Mouse (Mus musculus) forebrain, embryonic 10.5 days (tissue): ENCODE data around the gene St8sia6. TPM values are rescaled to one million over a fixed set of nuclear protein-coding genes. Genes with fewer than 3 reads are reported as not detected.

Source experiments
- DNase-seq: peaks from one replicate; pipeline ENCODE4 v3.0.0-alpha.2; 2017; ENCODE audit warnings: low spot score; ENCODE audit errors: extremely low spot score
- H3K27ac ChIP-seq: fragments of 300-500 bp; sonication (generic); 2 replicates; pipeline ENCODE4 v1.5.1; 2016; ENCODE audit warnings: mild to moderate bottlenecking
- H3K27me3 ChIP-seq: fragments of 300-500 bp; sonication (generic); 2 replicates; pipeline ENCODE4 v1.6.1; 2016; ENCODE audit warnings: mild to moderate bottlenecking; ENCODE audit not compliant: poor library complexity, severe bottlenecking
- H3K36me3 ChIP-seq: fragments of 300-500 bp; sonication (generic); replicated peaks from 2 replicates; pipeline ENCODE4 v1.6.1; 2016; ENCODE audit warnings: mild to moderate bottlenecking, moderate library complexity
- H3K4me1 ChIP-seq: fragments of 300-500 bp; sonication (generic); 2 replicates; pipeline ENCODE4 v1.6.1; 2016
- H3K4me3 ChIP-seq: fragments of 300-500 bp; sonication (generic); 2 replicates; pipeline ENCODE4 v1.5.1; 2016; ENCODE audit warnings: mild to moderate bottlenecking, moderate library complexity
- H3K9me3 ChIP-seq: fragments of 300-500 bp; sonication (generic); 2 replicates; pipeline ENCODE4 v1.6.1; 2016; ENCODE audit warnings: mild to moderate bottlenecking, moderate library complexity
- WGBS: fragments of 180-500 bp; shearing (Covaris S2); methylation state at CpG from one replicate; pipeline ENCODE4 v1.1.7; 2016; 5-methylcytosine and 5-hydroxymethylcytosine counted together
- polyA plus RNA-seq: library from polyadenylated mRNA; unstranded; fragments of >200 nt; fragmentation: Nextera tagmentation; extraction: Ambion mirVana; gene quantifications from 2 replicates; pipeline ENCODE4 v1.2.1, GENCODE M21; 2016

Gene St8sia6
- polyA plus RNA-seq: 0.37 and 0.69 TPM in 2 replicates

DNA sequence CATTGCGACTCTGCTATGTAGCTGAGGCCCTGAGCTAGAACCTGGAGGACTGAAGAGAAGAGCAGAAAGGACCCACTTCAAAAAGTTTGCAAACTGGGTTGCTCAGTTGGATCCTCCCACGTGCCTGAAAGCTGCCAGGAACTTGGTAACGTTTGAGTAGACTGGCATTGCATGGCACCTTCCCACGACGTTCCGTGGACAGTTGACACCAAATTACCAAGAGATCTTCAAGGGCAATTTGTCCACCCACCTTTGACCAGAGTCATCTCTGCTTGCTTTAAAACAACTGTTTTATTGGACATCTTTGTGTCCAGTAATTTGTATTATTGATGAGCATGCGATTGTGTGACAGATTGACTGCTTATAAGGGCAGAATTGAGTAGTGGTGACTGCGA is at the start of gene St8sia6:
Gene St8sia6, minus strand, starts transcription at position 96 of the 395 bp plus-strand sequence.
- H3K36me3 ChIP-seq: no peaks in the 10 kb centered on the region
- DNase-seq: no peak
- peaks cover 15% of the 10 kb centered on the region for H3K4me1 ChIP-seq
- peaks cover 57% of the 10 kb centered on the region for H3K27me3 ChIP-seq
- WGBS: 56% methylated on average over 8 of the region's 8 CpGs
- H3K9me3 ChIP-seq: no peaks in the 10 kb centered on the region
- H3K27ac ChIP-seq: peak within 1 kb of the TSS; percentile 76
- peak within 1 kb of the TSS; percentile 70 for H3K4me3 ChIP-seq

DNA sequence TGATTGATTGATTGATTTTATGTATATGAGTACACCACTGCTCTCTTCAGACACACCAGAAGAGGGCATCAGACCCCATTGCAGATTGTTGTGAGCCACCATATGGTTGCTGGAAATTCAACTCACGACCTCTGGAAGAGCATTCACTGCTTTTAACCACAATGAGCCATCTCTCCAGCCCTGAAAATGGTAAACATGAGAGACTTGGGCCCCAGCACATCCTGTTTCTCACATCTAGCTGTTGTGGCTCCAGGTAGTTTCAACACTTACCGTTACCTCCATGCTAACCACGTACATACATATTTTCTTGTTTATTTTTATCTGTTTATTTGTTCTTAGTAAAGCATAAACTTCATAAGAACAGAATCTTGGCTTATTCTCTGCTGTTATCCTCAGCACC is 42.4 kb upstream of the St8sia6 start:
- Histone ChIP-seq H3K27me3 (no peaks in the 10 kb centered on the region), H3K36me3 (no peaks in the 10 kb centered on the region), H3K4me3 (no peak overlapping the region), H3K27ac (no peak overlapping the region), H3K9me3 (no peaks in the 10 kb centered on the region), H3K4me1 (no peaks in the 10 kb centered on the region)
- WGBS: 84% methylated on average over 3 of the region's 3 CpGs
- no peak for DNase-seq

DNA sequence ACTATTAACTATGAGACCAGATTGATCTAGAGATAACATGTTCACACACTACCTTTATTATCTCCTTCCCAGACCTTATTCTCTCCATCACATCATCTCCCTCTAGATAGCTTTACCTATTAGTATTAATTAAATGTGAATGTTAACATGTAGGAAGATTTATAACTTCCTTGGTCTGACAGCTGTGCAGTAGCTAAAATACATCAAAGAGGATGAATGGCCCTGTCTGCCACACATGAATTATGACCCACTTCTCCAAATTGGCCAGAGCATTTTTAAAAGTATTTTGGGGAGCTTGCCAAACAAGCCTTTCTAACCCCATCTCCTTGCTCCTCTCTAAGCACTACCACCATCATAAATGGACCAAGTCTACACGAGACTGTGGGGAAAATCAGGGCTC is 41.1 kb upstream of the St8sia6 start:
- DNase-seq: no peak
- no peaks in the 10 kb centered on the region for H3K4me1 ChIP-seq
- 76% methylated on average over 1 of the region's 1 CpGs for WGBS

DNA sequence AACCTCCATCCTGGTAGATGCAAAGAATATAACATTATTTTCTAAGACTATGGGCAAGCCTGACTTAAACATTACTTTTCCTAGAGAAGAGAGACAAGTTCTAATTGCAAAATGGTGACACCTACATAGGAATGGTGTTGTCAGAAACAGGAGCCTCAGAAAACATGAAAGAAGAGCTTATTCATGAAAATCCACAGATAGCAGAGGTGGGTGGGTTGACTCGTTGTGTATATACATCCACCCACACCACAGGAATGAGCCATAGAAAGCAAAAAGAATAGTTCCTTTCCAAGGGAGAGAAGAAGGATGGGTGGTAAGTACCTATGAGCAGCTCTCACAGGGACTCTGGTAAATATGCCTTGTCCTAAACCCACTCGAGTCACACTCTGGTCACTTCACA is 22.8 kb upstream of the St8sia6 start:
- WGBS: 85% methylated on average over 2 of the region's 2 CpGs
- no peaks in the 10 kb centered on the region for H3K27me3 ChIP-seq

More for the DNA sequence above, 41.1 kb upstream of the St8sia6 start:
- H3K27me3 ChIP-seq: no peaks in the 10 kb centered on the region
- H3K4me3 ChIP-seq: no peak overlapping the region
- H3K36me3 ChIP-seq: no peaks in the 10 kb centered on the region
- H3K27ac ChIP-seq: no peak overlapping the region
- H3K9me3 ChIP-seq: no peaks in the 10 kb centered on the region

DNA sequence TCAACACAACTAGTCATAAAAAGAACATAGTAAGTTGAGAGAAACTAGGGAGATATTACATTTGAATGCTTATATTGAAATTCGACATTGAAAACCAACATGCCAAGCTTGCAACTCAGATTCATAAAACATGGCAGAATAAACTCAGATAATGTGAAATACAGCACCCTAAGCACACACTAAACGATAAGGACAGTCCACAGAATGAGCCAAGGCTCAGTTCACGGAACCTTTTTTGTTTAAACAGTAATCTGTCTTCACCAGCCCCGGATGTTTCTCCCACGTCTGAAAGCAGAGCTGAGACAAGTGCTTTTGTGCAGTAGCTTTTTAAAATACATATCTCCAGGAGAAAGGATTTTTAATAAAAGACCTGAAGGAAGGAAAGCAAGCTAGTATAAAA is 14.7 kb upstream of the St8sia6 start:
- no peaks in the 10 kb centered on the region for H3K27me3 ChIP-seq
- H3K36me3 ChIP-seq: no peaks in the 10 kb centered on the region
- no peak for DNase-seq
- H3K27ac ChIP-seq: no peak overlapping the region
- H3K9me3 ChIP-seq: no peaks in the 10 kb centered on the region
- no peak overlapping the region for H3K4me3 ChIP-seq
- no peaks in the 10 kb centered on the region for H3K4me1 ChIP-seq
- 82% methylated on average over 5 of the region's 5 CpGs for WGBS

More for the DNA sequence above, 22.8 kb upstream of the St8sia6 start:
- Histone ChIP-seq H3K9me3 (no peaks in the 10 kb centered on the region), H3K36me3 (no peaks in the 10 kb centered on the region), H3K4me1 (no peaks in the 10 kb centered on the region; the same call in 1 of the 2 replicates), H3K4me3 (no peak overlapping the region), H3K27ac (no peak overlapping the region)
- DNase-seq: no peak

DNA sequence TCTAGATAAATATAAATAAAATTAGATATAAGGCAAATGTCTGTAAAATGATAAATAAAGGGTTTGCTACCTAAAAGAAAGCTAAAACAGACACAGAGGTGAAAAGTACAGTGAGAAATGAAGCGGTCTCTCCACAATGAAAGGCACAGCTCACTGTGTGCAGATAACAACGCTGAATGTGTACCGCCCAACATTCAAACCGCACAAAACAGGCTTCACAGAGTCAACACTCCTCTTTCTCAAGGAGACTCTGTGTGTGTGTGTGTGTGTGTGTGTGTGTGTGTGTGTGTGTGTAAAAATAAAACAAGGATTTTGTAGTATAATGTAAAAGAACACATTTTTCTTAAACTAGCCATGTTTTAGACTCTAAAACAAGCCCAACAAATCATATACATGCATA is 14.1 kb upstream of the St8sia6 start:
- no peaks in the 10 kb centered on the region for H3K4me1 ChIP-seq
- H3K27me3 ChIP-seq: no peaks in the 10 kb centered on the region
- H3K36me3 ChIP-seq: no peaks in the 10 kb centered on the region
- H3K27ac ChIP-seq: no peak overlapping the region
- H3K9me3 ChIP-seq: no peaks in the 10 kb centered on the region
- DNase-seq: no peak
- H3K4me3 ChIP-seq: no peak overlapping the region
- WGBS: 83% methylated on average over 4 of the region's 4 CpGs

DNA sequence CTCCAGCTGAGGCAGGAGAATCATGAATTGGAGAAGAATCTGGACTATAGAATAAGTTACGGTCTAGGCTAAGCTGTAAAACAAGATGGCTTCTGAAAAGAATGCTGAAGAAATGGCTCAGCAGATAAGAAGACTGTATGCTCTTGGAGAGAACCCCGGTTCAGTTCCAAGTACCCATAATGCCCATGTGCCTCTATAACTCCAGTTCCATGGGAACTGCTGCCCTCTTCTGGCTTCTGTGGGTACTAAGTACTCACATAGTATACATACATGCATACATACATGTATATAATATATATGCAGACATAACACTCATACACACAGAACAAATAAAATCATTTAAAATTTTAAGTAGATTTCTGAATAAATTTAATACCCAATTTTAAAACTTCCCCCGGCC is 12.3 kb upstream of the St8sia6 start:
- no peak overlapping the region for H3K4me3 ChIP-seq
- WGBS: 88% methylated on average over 3 of the region's 3 CpGs

DNA sequence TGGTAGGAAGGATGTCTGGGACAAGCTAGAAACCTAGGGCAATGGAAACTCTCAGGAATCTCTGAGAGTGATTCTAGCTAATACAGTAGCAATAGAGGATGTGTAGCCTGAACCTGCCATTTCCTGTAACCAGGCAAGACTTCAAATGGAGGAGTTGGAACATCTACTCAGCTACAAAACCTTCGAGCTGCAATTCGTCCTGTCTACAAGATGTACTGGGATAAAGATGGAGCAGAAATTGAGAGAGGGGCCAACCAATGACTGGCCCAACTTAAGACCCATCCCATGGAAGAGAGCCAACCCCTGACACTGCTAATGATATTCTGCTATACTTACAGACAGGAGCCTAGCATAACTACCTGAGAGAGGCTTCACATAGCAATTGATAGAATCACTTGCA is 6.8 kb upstream of the St8sia6 start:
- Histone ChIP-seq H3K36me3 (no peaks in the 10 kb centered on the region), H3K4me3 (no peak overlapping the region), H3K27ac (no peak overlapping the region), H3K27me3 (0 out of 2 replicates have a peak, but pooled peaks cover under 1% of the 10 kb centered on the region), H3K4me1 (no peaks in the 10 kb centered on the region), H3K9me3 (no peaks in the 10 kb centered on the region)
- 95% methylated on average over 2 of the region's 2 CpGs for WGBS
- DNase-seq: no peak

More for the DNA sequence above, 12.3 kb upstream of the St8sia6 start:
- no peaks in the 10 kb centered on the region for H3K27me3 ChIP-seq
- no peaks in the 10 kb centered on the region for H3K9me3 ChIP-seq
- no peaks in the 10 kb centered on the region for H3K36me3 ChIP-seq
- H3K27ac ChIP-seq: no peak overlapping the region
- DNase-seq: no peak
- H3K4me1 ChIP-seq: no peaks in the 10 kb centered on the region

DNA sequence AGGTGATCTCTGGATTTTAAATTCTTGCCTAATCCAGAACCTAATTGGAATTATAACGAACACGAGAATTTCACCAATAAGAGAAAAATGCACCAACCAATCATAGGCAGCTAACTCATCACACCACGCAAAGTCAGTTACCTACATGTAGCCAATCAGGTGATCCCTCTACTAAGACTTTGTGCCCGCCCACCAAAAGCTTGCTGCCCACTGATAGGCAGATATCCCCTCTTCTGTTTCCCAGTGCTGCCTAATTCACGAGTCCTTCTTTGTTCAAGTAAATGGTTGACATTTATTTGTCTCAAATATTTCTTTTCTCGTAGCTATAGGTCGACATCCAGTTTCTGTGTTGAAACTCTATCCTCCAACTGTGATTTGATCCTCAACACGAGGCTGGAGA is 582 bp upstream of the St8sia6 start:
- WGBS: 86% methylated on average over 8 of the region's 8 CpGs
- H3K36me3 ChIP-seq: no peaks in the 10 kb centered on the region
- H3K27ac ChIP-seq: no peak overlapping the region
- no peak for DNase-seq
- no peak overlapping the region for H3K4me3 ChIP-seq
- H3K27me3 ChIP-seq: peaks cover 57% of the 10 kb centered on the region
- H3K9me3 ChIP-seq: no peaks in the 10 kb centered on the region
- H3K4me1 ChIP-seq: peaks cover 15% of the 10 kb centered on the region

DNA sequence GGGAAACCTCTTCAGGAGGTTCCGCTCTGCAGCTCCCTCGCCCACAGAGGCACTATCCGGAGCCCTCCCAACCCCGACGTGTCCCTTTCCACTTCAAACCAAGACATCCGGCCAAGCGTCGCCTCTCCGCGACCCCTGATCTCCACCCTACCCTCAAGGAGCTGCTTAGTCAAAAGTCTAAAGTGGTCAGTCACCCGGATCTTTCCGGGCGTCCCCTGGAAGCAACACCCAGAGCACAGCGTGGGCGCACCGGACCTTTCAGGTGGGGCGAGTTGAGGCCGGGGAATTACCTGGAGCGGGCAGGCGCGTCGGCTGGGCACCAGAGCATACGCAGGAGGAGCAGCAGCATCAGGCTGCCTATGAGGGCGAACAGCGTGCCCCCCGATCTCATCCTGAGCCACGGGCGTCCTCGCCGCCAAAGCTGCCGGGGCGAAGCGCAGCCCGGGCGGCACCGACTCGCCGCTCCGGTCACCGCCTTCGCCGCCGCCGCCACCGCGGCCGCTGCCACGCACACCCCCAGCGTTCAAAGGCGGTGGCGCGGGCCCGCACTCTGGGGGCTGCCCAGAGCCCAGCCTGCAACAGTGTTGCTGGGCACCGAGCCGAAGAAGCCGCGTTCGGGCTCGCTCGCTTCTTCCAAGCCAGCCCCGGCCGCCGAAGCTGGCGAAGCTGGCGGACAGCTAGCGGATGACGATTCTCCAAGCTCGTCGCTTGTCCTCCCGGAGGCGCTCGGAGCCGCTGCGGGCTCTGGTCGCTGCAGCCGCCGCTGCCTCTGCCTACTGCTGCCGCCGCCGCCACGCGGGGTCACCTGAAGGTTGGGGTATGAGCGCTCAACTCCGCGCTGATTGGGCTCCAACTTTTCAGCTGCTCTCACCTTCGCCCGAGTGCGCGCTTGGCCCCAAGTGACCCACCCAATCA is 553 bp downstream of the St8sia6 start:
- Histone ChIP-seq H3K27me3 (peaks cover 57% of the 10 kb centered on the region), H3K9me3 (no peaks in the 10 kb centered on the region), H3K36me3 (no peaks in the 10 kb centered on the region), H3K4me1 (peaks cover 15% of the 10 kb centered on the region), H3K4me3 (peak overlapping the region; percentile 70), H3K27ac (peak overlapping the region; percentile 76)
- WGBS: 1% methylated on average over 89 of the region's 89 CpGs
- DNase-seq: peak; percentile 53

DNA sequence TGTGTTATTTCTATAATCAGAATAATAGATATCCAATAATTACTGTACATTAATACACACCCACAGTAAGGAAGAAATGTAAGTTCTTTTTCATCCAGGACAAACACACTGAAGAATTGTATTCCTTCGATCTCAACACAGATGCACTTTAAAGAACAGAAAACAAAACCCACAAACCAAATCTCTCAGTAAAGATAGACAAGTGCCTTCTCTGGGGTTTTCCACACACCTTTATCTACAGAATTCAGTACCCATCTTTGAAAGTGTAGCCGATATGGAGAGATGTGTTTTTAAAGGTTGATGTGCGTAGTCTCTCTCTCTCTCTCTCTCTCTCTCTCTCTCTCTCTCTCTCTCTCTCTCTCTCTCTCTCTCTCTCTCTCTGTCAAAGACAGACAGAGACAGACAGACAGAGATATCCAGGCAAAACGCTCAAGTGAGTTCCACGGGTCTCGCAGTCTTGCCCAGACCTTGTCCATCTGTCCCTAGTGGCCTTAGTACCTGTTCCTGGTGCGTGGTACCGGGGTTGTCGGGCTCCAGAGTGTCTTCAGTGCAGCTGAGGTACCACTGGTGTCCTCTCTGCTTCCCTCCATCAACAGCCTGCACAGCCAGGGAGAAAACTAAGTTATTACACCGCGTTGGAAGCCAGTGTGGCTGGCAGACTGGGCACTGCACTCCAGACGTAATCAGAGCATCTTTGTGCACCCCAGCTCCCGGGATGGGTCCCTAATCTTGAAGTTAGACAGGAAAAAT is 1.4 kb downstream of the St8sia6 start:
- DNase-seq: peak; percentile 17
- Histone ChIP-seq H3K36me3 (no peaks in the 10 kb centered on the region), H3K4me3 (peak overlapping the region; percentile 70), H3K27me3 (peaks cover 57% of the 10 kb centered on the region), H3K4me1 (peaks cover 15% of the 10 kb centered on the region), H3K9me3 (no peaks in the 10 kb centered on the region), H3K27ac (no peak overlapping the region)
- WGBS: 43% methylated on average over 13 of the region's 13 CpGs

DNA sequence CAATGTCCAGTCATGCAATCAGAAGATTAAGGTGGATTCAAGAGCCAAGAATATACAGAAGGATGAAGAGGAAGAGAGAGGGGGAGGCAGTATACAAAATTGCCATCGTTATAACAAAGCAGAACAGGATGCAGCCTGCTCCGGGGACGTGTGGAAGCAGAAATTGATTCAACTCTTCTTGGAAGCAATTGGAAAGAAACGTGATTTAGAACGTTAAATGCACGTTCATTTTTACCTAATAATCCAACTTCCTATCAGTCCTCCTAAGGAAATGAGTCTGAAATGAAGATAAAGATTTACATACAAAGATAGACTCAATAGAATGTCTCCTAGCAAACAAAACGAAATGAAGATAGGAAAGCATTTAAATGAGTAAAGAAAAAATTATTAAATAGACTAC is 2.3 kb downstream of the St8sia6 start:
- no peak overlapping the region for H3K4me3 ChIP-seq
- H3K4me1 ChIP-seq: peaks cover 15% of the 10 kb centered on the region
- H3K27me3 ChIP-seq: peaks cover 57% of the 10 kb centered on the region
- H3K27ac ChIP-seq: no peak overlapping the region
- DNase-seq: no peak
- WGBS: 77% methylated on average over 7 of the region's 7 CpGs
- no peaks in the 10 kb centered on the region for H3K9me3 ChIP-seq
- H3K36me3 ChIP-seq: no peaks in the 10 kb centered on the region

DNA sequence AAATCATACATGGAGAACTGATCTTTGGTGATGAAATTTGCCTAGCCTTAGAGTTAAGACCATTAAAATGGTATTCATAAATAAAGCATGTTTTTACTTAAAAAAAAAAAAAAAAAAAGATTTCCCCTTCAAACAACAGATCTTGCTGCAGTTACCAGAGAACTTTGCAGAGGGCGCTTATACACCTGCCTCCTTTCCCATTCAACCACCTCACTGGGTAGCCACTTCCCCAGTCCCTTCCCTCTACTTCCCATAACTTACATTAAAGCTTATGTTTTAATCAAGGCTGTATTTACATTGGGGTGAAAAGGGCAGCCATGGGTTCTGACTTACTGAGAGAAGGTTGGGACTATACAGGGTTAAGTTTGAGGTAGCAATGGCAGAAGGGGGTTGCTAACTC is 4.5 kb downstream of the St8sia6 start:
- WGBS: 48% methylated on average over 1 of the region's 1 CpGs
- no peaks in the 10 kb centered on the region for H3K9me3 ChIP-seq
- no peak for DNase-seq

More for the DNA sequence above, 4.5 kb downstream of the St8sia6 start:
- no peaks in the 10 kb centered on the region for H3K36me3 ChIP-seq
- H3K4me3 ChIP-seq: no peak overlapping the region
- peaks cover 15% of the 10 kb centered on the region for H3K4me1 ChIP-seq
- H3K27me3 ChIP-seq: peaks cover 44% of the 10 kb centered on the region
- H3K27ac ChIP-seq: no peak overlapping the region
